Mouse (Mus musculus) neural tube, embryonic 11.5 days (tissue): ENCODE measurements around the gene Accsl. TPM values are rescaled to one million over a fixed set of nuclear protein-coding genes. Genes with fewer than 3 reads are reported as not detected.
A peak's percentile ranks its signal among the peaks of the same experiment; 100 is the strongest.

Experiments used
- ATAC-seq: fragments of 200-750 bp; cut with Nextera tagmentation; 2 replicates; pipeline ENCODE4 v1.8.0; 2017; ENCODE audit warnings: moderate number of reproducible peaks, mild to moderate bottlenecking, moderate TSS enrichment, moderate library complexity; ENCODE audit not compliant: insufficient read depth, low FRiP score, low TSS enrichment
- DNase-seq: peaks from one replicate; pipeline ENCODE4 v3.0.0-alpha.2; 2015; ENCODE audit warnings: low spot score
- H3K27ac ChIP-seq: fragments of 300-500 bp; sonication (generic); 2 replicates; pipeline ENCODE4 v1.5.1; 2014; ENCODE audit warnings: low read depth, mild to moderate bottlenecking, low read length
- H3K27me3 ChIP-seq: fragments of 300-500 bp; sonication (generic); 2 replicates; pipeline ENCODE4 v1.6.1; 2014; ENCODE audit warnings: mild to moderate bottlenecking, low read length, mixed read lengths; ENCODE audit not compliant: control insufficient read depth, insufficient read depth
- H3K36me3 ChIP-seq: fragments of 300-500 bp; sonication (generic); 2 replicates; pipeline ENCODE4 v1.6.1; 2014; ENCODE audit warnings: mild to moderate bottlenecking, low read length, moderate library complexity, mixed read lengths; ENCODE audit not compliant: control insufficient read depth, insufficient read depth
- H3K4me1 ChIP-seq: fragments of 300-500 bp; sonication (generic); 2 replicates; pipeline ENCODE4 v1.6.1; 2014; ENCODE audit warnings: low read length, mixed read lengths; ENCODE audit not compliant: control insufficient read depth, insufficient read depth
- H3K4me2 ChIP-seq: fragments of 300-500 bp; sonication (generic); 2 replicates; pipeline ENCODE4 v1.6.1; 2014; ENCODE audit warnings: low read depth, mild to moderate bottlenecking, moderate library complexity
- H3K4me3 ChIP-seq: fragments of 300-500 bp; sonication (generic); 2 replicates; pipeline ENCODE4 v1.5.1; 2014; ENCODE audit warnings: low read depth, low read length
- H3K9ac ChIP-seq: fragments of 300-500 bp; sonication (generic); 2 replicates; pipeline ENCODE4 v1.6.1; 2014; ENCODE audit warnings: mild to moderate bottlenecking, low read length
- H3K9me3 ChIP-seq: fragments of 300-500 bp; sonication (generic); 2 replicates; pipeline ENCODE4 v1.6.1; 2016; ENCODE audit warnings: low read length; ENCODE audit not compliant: control insufficient read depth
- WGBS: fragments of 180-500 bp; shearing (Covaris S2); extraction: QIAGEN DNeasy Blood & Tissue Kit; methylation state at CpG from one replicate; pipeline ENCODE4 v1.1.7; 2014; 5-methylcytosine and 5-hydroxymethylcytosine counted together
- polyA plus RNA-seq: library from polyadenylated mRNA; unstranded; fragments of >200 nt; fragmentation: Nextera tagmentation; extraction: Ambion mirVana; gene quantifications from 2 replicates; pipeline ENCODE4 v1.2.1, GENCODE M21; 2014

Gene Accsl
- polyA plus RNA-seq, 1 experiment from 2014 or later = not detected

DNA sequence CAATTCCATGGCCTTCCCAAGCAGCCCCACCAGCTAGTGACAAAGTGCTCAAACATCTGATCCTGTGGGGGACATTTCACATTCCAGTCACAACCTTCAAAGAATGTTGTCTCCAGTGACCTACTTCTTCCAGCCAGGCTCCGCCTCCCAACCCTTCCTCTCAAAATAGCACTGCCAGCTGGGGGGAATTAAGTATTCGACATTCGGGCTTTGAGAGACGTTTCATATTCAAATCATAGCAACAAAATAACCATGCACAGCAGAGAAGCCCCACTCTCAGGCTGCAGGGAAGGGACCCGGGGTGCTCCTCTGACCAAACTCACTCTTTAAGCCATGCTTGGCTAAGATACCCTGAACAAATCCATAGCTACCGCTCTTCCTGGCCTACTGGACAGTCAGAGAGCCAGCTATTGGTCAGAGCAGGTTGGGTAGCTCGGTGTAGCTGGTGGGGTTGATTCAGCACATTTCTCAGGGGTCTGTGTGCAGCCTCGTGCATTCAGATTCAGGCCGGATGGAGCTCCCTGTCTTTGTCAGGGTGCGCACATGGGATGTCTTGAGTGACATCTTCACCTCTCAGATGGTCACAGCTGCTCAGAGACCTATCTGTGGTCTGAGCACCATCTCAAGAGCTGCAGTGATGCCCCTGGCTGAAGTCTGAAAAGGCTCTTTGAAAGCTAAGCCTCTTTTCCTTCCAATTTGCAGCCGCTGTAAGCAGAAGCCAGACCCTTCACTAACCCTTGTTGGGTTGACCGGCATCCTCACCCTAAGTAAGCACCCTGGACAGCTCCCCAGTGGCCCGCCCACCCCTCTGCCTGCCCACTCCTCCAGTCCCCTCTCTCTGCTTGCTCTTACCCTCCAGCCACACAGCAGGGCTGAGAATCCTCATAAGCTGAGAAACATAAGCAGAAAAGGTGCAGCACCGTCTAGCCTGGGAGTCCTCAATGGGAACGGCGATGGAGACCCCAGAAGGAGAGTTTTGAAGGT, 30.7 kb upstream of the Accsl start:
- Histone ChIP-seq H3K4me2 (no peak overlapping the region), H3K9me3 (no peaks in the 10 kb centered on the region), H3K36me3 (no peaks in the 10 kb centered on the region), H3K27me3 (no peaks in the 10 kb centered on the region), H3K27ac (no peak overlapping the region), H3K9ac (no peak overlapping the region), H3K4me3 (no peak overlapping the region), H3K4me1 (no peaks in the 10 kb centered on the region)
- ATAC-seq (no peak), DNase-seq (peak; percentile 42)
- WGBS = 53% methylated on average over 16 of the region's 16 CpGs

DNA sequence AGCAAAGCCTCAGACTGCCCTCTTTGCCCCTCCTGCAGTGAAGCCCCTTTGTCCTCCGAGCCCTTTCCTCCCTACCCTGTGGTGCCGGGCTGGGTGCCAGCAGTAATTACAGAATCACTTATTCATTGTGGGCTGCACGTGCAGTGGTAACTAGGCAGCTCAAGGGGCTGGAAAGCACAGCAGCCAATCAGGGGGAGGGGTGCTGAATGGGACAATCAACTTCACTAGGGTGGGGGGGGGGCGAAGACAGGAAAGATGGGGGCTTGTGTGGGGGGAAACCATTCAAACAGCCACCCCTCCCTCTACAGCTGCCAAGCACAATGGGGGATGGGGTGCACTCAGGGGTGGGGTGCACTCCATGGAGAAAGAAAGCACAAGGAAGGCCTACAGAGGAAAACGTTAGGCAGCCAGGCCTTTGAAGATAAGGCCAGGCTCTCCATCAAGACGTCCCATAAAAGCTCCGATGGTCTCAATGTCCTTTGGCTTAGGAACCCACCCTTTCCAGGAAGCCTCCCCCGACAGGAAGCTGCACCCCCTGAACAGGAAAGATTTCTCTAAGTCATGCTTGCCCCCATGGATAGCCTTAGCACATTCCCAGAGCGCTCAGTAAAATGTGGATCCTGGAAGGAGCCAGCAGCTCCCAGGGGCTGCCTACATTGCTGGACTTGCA, 22.8 kb upstream of the Accsl start:
- no peak overlapping the region for H3K9ac ChIP-seq
- H3K27me3 ChIP-seq = no peaks in the 10 kb centered on the region
- ATAC-seq = peak; percentile 95
- no peaks in the 10 kb centered on the region for H3K9me3 ChIP-seq
- H3K36me3 ChIP-seq = no peaks in the 10 kb centered on the region
- DNase-seq = peak; percentile 76
- H3K27ac ChIP-seq = 0 out of 2 replicates have a peak overlapping the region, but pooled peaks have one; percentile 60
- H3K4me3 ChIP-seq = no peak overlapping the region
- WGBS = 14% methylated on average over 9 of the region's 9 CpGs
- H3K4me1 ChIP-seq = peaks cover 6% of the 10 kb centered on the region
- no peak overlapping the region for H3K4me2 ChIP-seq

DNA sequence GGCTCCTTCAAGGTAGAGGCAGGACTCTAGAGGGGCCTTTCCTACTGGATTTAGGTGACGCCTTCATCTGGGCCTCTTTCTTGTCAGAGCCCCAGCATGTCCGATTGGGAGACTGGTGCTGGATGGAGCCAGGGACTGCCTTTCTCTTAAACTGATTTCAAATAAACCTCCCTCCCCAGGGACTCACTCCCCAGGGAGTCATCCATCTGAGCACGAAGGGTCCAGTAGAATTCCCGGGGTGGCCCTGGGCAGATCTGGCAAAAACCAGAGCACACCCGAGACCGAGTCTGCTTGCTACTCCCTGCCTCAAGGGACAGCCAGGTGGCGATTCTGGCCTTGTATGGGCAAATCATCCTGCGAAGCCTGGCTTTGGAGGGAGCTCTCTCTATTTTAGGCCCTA, 21.2 kb upstream of the Accsl start:
- DNase-seq (no peak), ATAC-seq (no peak)
- Histone ChIP-seq H3K9me3 (no peaks in the 10 kb centered on the region), H3K4me2 (no peak overlapping the region), H3K4me3 (no peak overlapping the region), H3K9ac (no peak overlapping the region), H3K27ac (no peak overlapping the region), H3K36me3 (no peaks in the 10 kb centered on the region), H3K27me3 (no peaks in the 10 kb centered on the region), H3K4me1 (peaks cover 6% of the 10 kb centered on the region)
- WGBS = 82% methylated on average over 8 of the region's 8 CpGs

DNA sequence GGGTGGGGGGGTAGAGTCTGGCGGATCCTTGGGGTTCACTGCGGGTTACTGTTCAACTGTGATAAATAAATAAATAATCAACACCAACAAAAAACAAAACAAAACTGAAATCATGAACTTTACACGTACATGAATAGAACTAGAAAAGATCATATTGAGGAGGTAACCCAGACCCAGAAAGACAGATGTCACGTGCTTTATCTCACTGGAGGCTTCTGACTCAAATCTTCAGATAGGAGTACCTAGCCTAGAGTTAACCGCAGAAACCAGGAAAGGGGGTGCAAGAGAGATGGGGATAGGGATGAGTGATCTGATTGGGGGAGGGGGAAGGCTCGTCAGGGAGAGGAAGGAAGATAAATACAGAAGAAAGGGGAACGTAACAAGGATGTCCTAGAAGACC, 20.1 kb upstream of the Accsl start:
- no peak overlapping the region for H3K9ac ChIP-seq
- H3K9me3 ChIP-seq = no peaks in the 10 kb centered on the region
- WGBS = 92% methylated on average over 7 of the region's 7 CpGs
- ATAC-seq = no peak
- no peak overlapping the region for H3K4me3 ChIP-seq
- DNase-seq = no peak
- no peaks in the 10 kb centered on the region for H3K36me3 ChIP-seq
- no peaks in the 10 kb centered on the region for H3K27me3 ChIP-seq
- H3K4me2 ChIP-seq = no peak overlapping the region
- H3K4me1 ChIP-seq = peaks cover 6% of the 10 kb centered on the region
- H3K27ac ChIP-seq = no peak overlapping the region

DNA sequence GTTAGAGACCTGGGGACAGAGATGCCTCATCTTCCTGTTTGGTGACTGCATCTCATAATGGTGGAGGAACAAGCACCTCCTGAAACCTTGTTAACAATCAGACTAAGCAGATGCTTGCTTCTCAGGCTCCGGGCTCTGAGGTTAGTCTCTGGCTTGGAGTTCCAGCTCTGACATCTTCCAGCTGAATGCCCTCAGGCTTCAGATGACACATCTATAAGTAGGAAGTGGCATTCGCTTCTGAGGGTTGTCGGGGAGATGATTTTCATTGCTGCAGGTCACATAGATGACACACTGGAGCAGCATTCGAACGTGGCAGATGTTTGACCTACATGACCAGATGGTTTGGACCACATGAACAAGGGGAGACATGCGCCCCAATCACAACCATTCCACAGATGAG, 19.4 kb upstream of the Accsl start:
- H3K36me3 ChIP-seq = no peaks in the 10 kb centered on the region
- H3K27me3 ChIP-seq = no peaks in the 10 kb centered on the region
- H3K9me3 ChIP-seq = no peaks in the 10 kb centered on the region
- H3K4me1 ChIP-seq = peaks cover 6% of the 10 kb centered on the region
- no peak overlapping the region for H3K9ac ChIP-seq
- 89% methylated on average over 6 of the region's 6 CpGs for WGBS
- DNase-seq (no peak), ATAC-seq (no peak)
- no peak overlapping the region for H3K4me2 ChIP-seq
- H3K27ac ChIP-seq = no peak overlapping the region
- H3K4me3 ChIP-seq = no peak overlapping the region

DNA sequence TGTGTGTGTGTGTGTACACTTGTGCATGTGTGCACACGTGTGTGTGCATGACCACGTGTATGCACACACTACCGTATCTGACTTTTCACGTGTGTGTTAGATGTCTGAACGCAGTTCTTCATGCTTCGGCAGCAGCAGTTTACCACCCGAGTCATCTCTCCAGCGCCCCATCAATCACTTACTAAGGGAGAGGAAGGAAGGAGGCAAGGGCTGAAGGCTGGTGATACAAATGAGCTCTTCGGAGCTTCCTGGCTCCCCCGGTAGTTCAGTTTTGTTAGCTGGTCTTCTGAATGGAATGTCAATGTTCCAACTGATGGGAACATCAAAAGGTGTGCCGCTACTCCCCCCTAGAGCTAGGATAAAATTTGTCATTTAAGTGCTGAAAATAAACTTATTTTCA, 18.3 kb upstream of the Accsl start:
- DNase-seq (no peak), ATAC-seq (no peak)
- WGBS = 69% methylated on average over 11 of the region's 11 CpGs
- peaks cover 6% of the 10 kb centered on the region for H3K4me1 ChIP-seq
- H3K27me3 ChIP-seq = no peaks in the 10 kb centered on the region
- no peaks in the 10 kb centered on the region for H3K36me3 ChIP-seq
- no peaks in the 10 kb centered on the region for H3K9me3 ChIP-seq
- H3K4me2 ChIP-seq = no peak overlapping the region
- H3K9ac ChIP-seq = no peak overlapping the region
- no peak overlapping the region for H3K27ac ChIP-seq
- H3K4me3 ChIP-seq = no peak overlapping the region

DNA sequence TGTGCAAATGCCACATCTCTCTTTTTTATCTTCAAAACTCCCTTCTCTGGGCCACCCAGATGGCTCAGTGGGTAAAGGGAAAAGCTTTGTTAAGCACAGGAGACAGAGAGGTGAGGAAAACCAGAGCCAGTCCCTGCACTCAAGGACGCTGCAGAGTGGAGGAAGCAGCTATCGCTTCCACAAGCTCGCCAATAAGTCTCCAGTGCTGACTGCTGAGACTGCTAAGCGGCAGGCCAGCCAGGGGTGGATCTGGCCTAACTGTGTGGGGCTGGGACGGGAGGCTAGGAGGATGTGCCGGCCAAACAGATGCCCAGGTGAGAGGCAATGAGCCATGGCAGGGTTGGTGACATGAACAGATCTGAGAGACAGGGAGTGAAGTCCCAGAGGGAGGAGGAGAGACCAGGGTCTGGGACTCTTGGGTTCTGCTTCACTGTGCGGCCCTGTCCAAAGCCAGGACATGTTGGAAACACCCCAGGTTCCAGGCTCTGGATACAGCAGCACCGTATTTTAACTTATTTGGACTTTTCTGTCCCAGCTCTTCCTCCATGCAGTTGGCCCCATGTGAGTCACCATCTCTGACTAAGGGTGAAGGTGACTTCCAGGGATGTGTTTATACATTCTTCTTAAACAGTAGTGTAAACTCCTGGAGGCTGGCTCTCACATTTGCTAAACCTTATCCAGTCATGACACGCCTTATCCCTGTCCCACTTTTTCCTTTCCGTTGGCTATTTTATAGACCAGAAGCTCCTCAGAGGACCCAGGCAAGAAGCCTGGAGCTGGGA, 17.2 kb upstream of the Accsl start:
- Histone ChIP-seq H3K36me3 (no peaks in the 10 kb centered on the region), H3K27ac (no peak overlapping the region), H3K4me2 (no peak overlapping the region), H3K9ac (no peak overlapping the region), H3K4me1 (peaks cover 2% of the 10 kb centered on the region; the same call in 1 of the 2 replicates), H3K9me3 (no peaks in the 10 kb centered on the region), H3K27me3 (no peaks in the 10 kb centered on the region), H3K4me3 (no peak overlapping the region)
- 65% methylated on average over 10 of the region's 10 CpGs for WGBS
- no peak for DNase-seq
- ATAC-seq = no peak

DNA sequence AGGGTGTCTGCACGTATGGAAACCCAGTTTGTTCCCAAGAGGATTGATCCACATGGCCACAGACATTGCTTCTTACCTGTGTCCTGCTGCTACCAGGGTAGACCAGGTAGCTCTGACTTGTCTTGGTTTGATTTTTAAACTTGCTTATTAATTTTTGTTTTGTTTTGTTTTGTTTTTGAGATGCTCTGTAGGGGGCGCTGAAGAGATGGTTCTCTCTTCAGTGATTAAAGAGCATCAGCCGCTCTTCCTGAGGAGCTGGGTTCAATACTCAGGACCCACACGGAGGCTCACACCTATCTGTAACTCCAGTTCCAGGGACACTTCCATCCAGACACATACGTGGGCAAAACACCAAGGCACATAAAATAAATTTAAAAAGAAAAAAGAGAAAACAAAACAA, 14.1 kb upstream of the Accsl start:
- no peaks in the 10 kb centered on the region for H3K36me3 ChIP-seq
- no peaks in the 10 kb centered on the region for H3K9me3 ChIP-seq
- ATAC-seq (no peak), DNase-seq (no peak)
- H3K4me3 ChIP-seq = no peak overlapping the region
- H3K27ac ChIP-seq = no peak overlapping the region
- no peak overlapping the region for H3K4me2 ChIP-seq
- H3K27me3 ChIP-seq = no peaks in the 10 kb centered on the region
- no peaks in the 10 kb centered on the region for H3K4me1 ChIP-seq
- H3K9ac ChIP-seq = no peak overlapping the region
- WGBS = 58% methylated on average over 5 of the region's 5 CpGs
